ENCODE assay signal across 19 mouse cellular contexts in genomic region chr9:103579411-103580026, GRCm38 (mm10).
A peak's percentile ranks its signal among the peaks of the same experiment; 100 is the strongest.
DNase-seq lines count a peak whose midpoint lies in the region; ATAC-seq lines count a peak whose summit lies in the region.
"Had no signal": no experiment of that assay in that cellular context is flagged by ENCODE, and none has a peak within 500 bp of the region (broad histone marks: within the 10 kb centered on the region; RNA-seq: fewer than 3 reads in every experiment).

No protein-coding gene starts in this region.

- no peak overlapping the region for H3K4me2 ChIP-seq in hindbrain, embryonic 16.5 days (ENCODE audit: low read length)
- no peak overlapping the region for H3K4me2 ChIP-seq in hindbrain, embryonic 11.5 days (replicated peaks; ENCODE audit: low read depth, low read length)
- H3K4me2 ChIP-seq in heart, embryonic 15.5 days, result no peak overlapping the region
- H3K4me2 ChIP-seq: neural tube, embryonic 12.5 days had no signal

- no peak overlapping the region for H3K27ac ChIP-seq in hindbrain, embryonic 16.5 days (ENCODE audit: low read depth, low read length)
- no peak overlapping the region for H3K27ac ChIP-seq in hindbrain, embryonic 11.5 days (ENCODE audit: low read depth, low read length)
- peak overlapping the region; percentile 82 for H3K27ac ChIP-seq in heart, embryonic 15.5 days
- H3K27ac ChIP-seq: embryonic facial prominence, embryonic 10.5 days; liver, embryonic 14.5 days; macrophage; neural tube, embryonic 12.5 days had no signal

- H3K36me3 ChIP-seq in hindbrain, embryonic 16.5 days (ENCODE audit: control insufficient read depth, insufficient read depth, low read length), result no peaks in the 10 kb centered on the region
- no peaks in the 10 kb centered on the region for H3K36me3 ChIP-seq in hindbrain, embryonic 11.5 days (ENCODE audit: control insufficient read depth, insufficient read depth, low read length)
- no peaks in the 10 kb centered on the region for H3K36me3 ChIP-seq in heart, embryonic 15.5 days
- H3K36me3 ChIP-seq: embryonic facial prominence, embryonic 10.5 days; neural tube, embryonic 12.5 days had no signal

- no peak for DNase-seq in hindbrain, embryonic 11.5 days (ENCODE audit: low spot score)
- peak; percentile 92 for DNase-seq in cerebellum, adult 11 months
- DNase-seq in cerebellum, postnatal 25 days, result peak; percentile 92 to 93
- no peak for DNase-seq in lung, postnatal 10 days
- no peak for DNase-seq in urinary bladder, postnatal 4 days (ENCODE audit: low spot score in 2 of 2)
- no peak for DNase-seq in layer of hippocampus, adult 9-10 months (ENCODE audit: low spot score)
- DNase-seq: adrenal gland, postnatal 10 days; B cell, adult 2 months; kidney, postnatal 14 days; layer of hippocampus, postnatal 36 days; right cerebral cortex, postnatal 4 days had no signal

- H3K9me3 ChIP-seq in hindbrain, embryonic 16.5 days (ENCODE audit: control insufficient read depth, low read length), result no peaks in the 10 kb centered on the region
- no peaks in the 10 kb centered on the region for H3K9me3 ChIP-seq in hindbrain, embryonic 11.5 days (ENCODE audit: control insufficient read depth, low read length)
- no peaks in the 10 kb centered on the region for H3K9me3 ChIP-seq in heart, embryonic 15.5 days (replicated peaks)
- H3K9me3 ChIP-seq: embryonic facial prominence, embryonic 10.5 days; neural tube, embryonic 12.5 days had no signal

- no peak overlapping the region for H3K9ac ChIP-seq in hindbrain, embryonic 16.5 days (ENCODE audit: low read depth, low read length)
- H3K9ac ChIP-seq in hindbrain, embryonic 11.5 days (ENCODE audit: low read depth, low read length), result no peak overlapping the region
- no peak overlapping the region for H3K9ac ChIP-seq in heart, embryonic 15.5 days
- H3K9ac ChIP-seq: liver, embryonic 14.5 days; neural tube, embryonic 12.5 days had no signal

- no peaks in the 10 kb centered on the region for H3K27me3 ChIP-seq in hindbrain, embryonic 16.5 days (replicated peaks; ENCODE audit: control insufficient read depth, insufficient read depth, low read length)
- no peaks in the 10 kb centered on the region for H3K27me3 ChIP-seq in hindbrain, embryonic 11.5 days (ENCODE audit: control insufficient read depth, insufficient read depth, low read length)
- no peaks in the 10 kb centered on the region for H3K27me3 ChIP-seq in heart, embryonic 15.5 days
- H3K27me3 ChIP-seq: neural tube, embryonic 12.5 days had no signal

- no peak overlapping the region for H3K4me3 ChIP-seq in hindbrain, embryonic 16.5 days (ENCODE audit: low read length)
- no peak overlapping the region for H3K4me3 ChIP-seq in hindbrain, embryonic 11.5 days (ENCODE audit: low read depth, low read length)
- no peak overlapping the region for H3K4me3 ChIP-seq in heart, embryonic 15.5 days
- H3K4me3 ChIP-seq: embryonic facial prominence, embryonic 10.5 days; neural tube, embryonic 12.5 days had no signal

- 73% methylated on average over 9 of the region's 9 CpGs for WGBS in hindbrain, embryonic 16.5 days
- 88% methylated on average over 9 of the region's 9 CpGs for WGBS in hindbrain, embryonic 11.5 days
- 57% methylated on average over 9 of the region's 9 CpGs for WGBS in heart, embryonic 15.5 days

- peaks cover 5% of the 10 kb centered on the region for H3K4me1 ChIP-seq in hindbrain, embryonic 16.5 days (ENCODE audit: control insufficient read depth, insufficient read depth, low read depth, low read length)
- H3K4me1 ChIP-seq in hindbrain, embryonic 11.5 days (replicated peaks; ENCODE audit: control insufficient read depth, insufficient read depth, low read length), result no peaks in the 10 kb centered on the region; the same call in 1 of the 2 replicates
- H3K4me1 ChIP-seq in heart, embryonic 15.5 days (replicated peaks), result peaks cover 22% of the 10 kb centered on the region

- peak; percentile 54 for ATAC-seq in hindbrain, embryonic 16.5 days
- no peak for ATAC-seq in hindbrain, embryonic 11.5 days (ENCODE audit: low FRiP score)
- peak; percentile 62; the same call in 1 of the 2 replicates for ATAC-seq in heart, embryonic 15.5 days (replicated peaks; ENCODE audit: insufficient number of reproducible peaks, insufficient read depth, low FRiP score, low read depth)
- ATAC-seq: intestine, embryonic 16.5 days; midbrain, embryonic 16.5 days had no signal

Comparison
In these comparisons a context has a peak if more than half of its experiments do, and no peak if none do; other contexts are left out.
1. DNase-seq: peak in cerebellum, adult 11 months (single experiment) and cerebellum, postnatal 25 days (2 of 2); none in hindbrain, embryonic 11.5 days (single experiment), lung, postnatal 10 days (single experiment), urinary bladder, postnatal 4 days (0 of 2) and layer of hippocampus, adult 9-10 months (single experiment).